Mouse (Mus musculus): ENCODE measurements around the gene Gprasp1.

DNA sequence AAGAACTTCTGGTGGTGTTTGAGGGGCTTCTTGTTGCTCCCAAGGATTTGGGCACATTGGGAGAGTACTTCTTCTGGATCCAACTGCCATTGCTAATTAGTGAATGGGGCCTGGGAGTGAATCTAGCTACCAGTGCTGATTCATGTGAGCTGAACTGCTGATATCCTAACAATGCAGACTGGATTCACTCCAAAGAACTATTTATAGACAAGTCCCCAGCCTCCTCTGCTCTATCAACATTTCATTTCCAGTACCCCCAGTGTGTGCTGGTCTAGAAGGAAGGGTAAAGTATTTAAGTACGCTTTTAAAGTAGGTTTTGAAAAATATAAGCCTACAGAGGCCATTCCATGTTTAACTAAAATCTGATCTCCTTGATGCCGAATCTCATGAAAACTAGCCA lies 29.7 kb upstream of the Gprasp1 start:
- TF ChIP-seq CTCF (IDR thresholded peaks at IDR 0.05; ENCODE audit: extremely low read depth, insufficient read depth, insufficient read length, insufficient replicate concordance) (no peak), POLR2A (IDR thresholded peaks at IDR 0.05; ENCODE audit: low read depth, low read length) (no peak)
